Mouse (Mus musculus) hindbrain, embryonic 15.5 days (tissue): ENCODE results near the gene Mrpl45. TPM values are rescaled to one million over a fixed set of nuclear protein-coding genes. Genes with fewer than 3 reads are reported as not detected.

Experiments used
- ATAC-seq: fragments of 200-750 bp; cut with Nextera tagmentation; 2 replicates; pipeline ENCODE4 v1.8.0; 2017; ENCODE audit warnings: low read depth, moderate number of reproducible peaks, moderate TSS enrichment; ENCODE audit not compliant: low FRiP score
- H3K27ac ChIP-seq: fragments of 300-500 bp; sonication (generic); replicated peaks from 2 replicates; pipeline ENCODE4 v1.5.1; 2015; ENCODE audit warnings: mild to moderate bottlenecking, inconsistent platforms
- H3K27me3 ChIP-seq: fragments of 300-500 bp; sonication (generic); 2 replicates; pipeline ENCODE4 v1.6.1; 2015; ENCODE audit warnings: control low read depth, inconsistent platforms
- H3K36me3 ChIP-seq: fragments of 300-500 bp; sonication (generic); 2 replicates; pipeline ENCODE4 v1.6.1; 2015; ENCODE audit warnings: control low read depth, inconsistent platforms
- H3K4me1 ChIP-seq: fragments of 300-500 bp; sonication (generic); replicated peaks from 2 replicates; pipeline ENCODE4 v1.6.1; 2015; ENCODE audit warnings: control low read depth, inconsistent platforms
- H3K4me2 ChIP-seq: fragments of 300-500 bp; sonication (generic); 2 replicates; pipeline ENCODE4 v1.6.1; 2015; ENCODE audit warnings: moderate library complexity, mild to moderate bottlenecking, inconsistent platforms
- H3K4me3 ChIP-seq: fragments of 300-500 bp; sonication (generic); 2 replicates; pipeline ENCODE4 v1.5.1; 2015; ENCODE audit warnings: mild to moderate bottlenecking, inconsistent platforms
- H3K9ac ChIP-seq: fragments of 300-500 bp; sonication (generic); 2 replicates; pipeline ENCODE4 v1.6.1; 2015; ENCODE audit warnings: inconsistent platforms
- H3K9me3 ChIP-seq: fragments of 300-500 bp; sonication (generic); 2 replicates; pipeline ENCODE4 v1.6.1; 2016; ENCODE audit warnings: control low read depth, inconsistent platforms
- WGBS: fragments of 180-500 bp; shearing (Covaris S2); methylation state at CpG from one replicate; pipeline ENCODE4 v1.1.7; 2015; 5-methylcytosine and 5-hydroxymethylcytosine counted together
- polyA plus RNA-seq: library from polyadenylated mRNA; unstranded; fragments of >200 nt; fragmentation: Nextera tagmentation; extraction: Ambion mirVana; gene quantifications from 2 replicates; pipeline ENCODE4 v1.2.1, GENCODE M21; 2015

Mrpl45 gene
- polyA plus RNA-seq, 1 experiment from 2014 or later: 36.8 TPM

GRCm38 (mm10) chr11:97373402-97373801, 57.9 kb downstream of the Mrpl45 start:
- Histone ChIP-seq H3K36me3 (peaks cover 32% of the 10 kb centered on the region), H3K4me3 (no peak overlapping the region), H3K4me2 (no peak overlapping the region), H3K9me3 (no peaks in the 10 kb centered on the region), H3K9ac (no peak overlapping the region), H3K27ac (no peak overlapping the region), H3K27me3 (no peaks in the 10 kb centered on the region), H3K4me1 (peaks cover 12% of the 10 kb centered on the region)
- ATAC-seq: no peak
- WGBS: 93% methylated on average over 2 of the region's 2 CpGs

Other genes with a start within 250 kb of the Mrpl45 start
- gene Tbx21, start 200.4 kb upstream of the Mrpl45 start, polyA plus RNA-seq: 0.13 TPM in 1 of 2 replicates, not detected in the other
- 10.3 and 11.1 TPM in 2 replicates for gene Tbkbp1, start 164.2 kb upstream of the Mrpl45 start, polyA plus RNA-seq
- gene Kpnb1, start 127.8 kb upstream of the Mrpl45 start, polyA plus RNA-seq: 31.8 and 33.9 TPM in 2 replicates
- gene Npepps, start 35.1 kb upstream of the Mrpl45 start, polyA plus RNA-seq: 131 and 142 TPM in 2 replicates
- gene Gpr179, start 36.4 kb downstream of the Mrpl45 start, polyA plus RNA-seq: 0.12 and 0.30 TPM in 2 replicates
- 9.0 and 9.5 TPM in 2 replicates for gene Socs7, start 46.8 kb downstream of the Mrpl45 start, polyA plus RNA-seq
- 9.9 and 10.1 TPM in 2 replicates for gene Arhgap23, start 99.8 kb downstream of the Mrpl45 start, polyA plus RNA-seq
- 1.2 and 1.3 TPM in 2 replicates for gene 4933428G20Rik, start 184.6 kb downstream of the Mrpl45 start, polyA plus RNA-seq